Mouse (Mus musculus) Muller cell, postnatal 12 days (primary cell): Measurements from ENCODE around the gene Vsnl1.
A peak's percentile ranks its signal among the peaks of the same experiment; 100 is the strongest.

ENCODE experiments used
- DNase-seq: peaks from one replicate; pipeline ENCODE4 v3.0.0-alpha.2; 2015; ENCODE audit errors: inconsistent ontology term

The Vsnl1 gene

DNA sequence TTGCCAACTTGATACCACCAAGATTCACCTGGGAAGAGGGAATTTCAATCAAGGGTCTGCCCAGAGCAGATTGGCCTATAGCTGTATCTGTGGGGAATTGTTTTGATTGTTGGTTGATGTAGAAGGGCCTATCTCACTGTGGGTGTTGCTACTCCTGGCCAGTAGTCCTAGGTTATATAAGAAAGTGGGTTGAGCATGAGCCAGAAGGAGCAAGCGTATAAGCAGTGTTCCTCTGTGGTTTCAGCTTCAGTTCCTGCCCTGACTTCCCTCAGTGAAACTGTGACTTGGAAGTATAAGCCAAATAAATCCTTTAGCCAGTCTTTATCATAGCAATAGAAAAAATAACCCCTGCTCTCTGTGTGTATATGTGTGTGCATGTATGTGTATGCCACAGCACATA, 51.7 kb downstream of the Vsnl1 start:
- no peak for DNase-seq

DNA sequence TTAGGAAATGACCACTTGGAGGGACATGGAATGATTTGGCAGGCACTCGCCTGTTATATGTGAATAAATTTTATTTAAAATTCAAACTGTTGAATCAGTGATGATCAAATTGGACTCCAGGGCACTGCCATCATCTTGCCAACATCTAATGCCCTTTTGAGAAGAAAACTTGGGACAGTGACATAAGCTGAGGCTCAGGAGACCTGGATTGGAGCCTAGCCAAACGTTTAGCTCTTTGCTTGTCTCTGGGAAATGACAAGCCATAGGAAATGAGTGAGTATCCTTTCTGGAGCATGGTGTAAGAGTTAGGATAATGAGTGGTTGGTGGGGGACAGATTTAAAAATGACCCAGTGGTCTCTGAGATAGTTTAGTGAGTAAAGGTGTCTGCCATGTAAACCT, 57.0 kb downstream of the Vsnl1 start:
- no peak for DNase-seq

DNA sequence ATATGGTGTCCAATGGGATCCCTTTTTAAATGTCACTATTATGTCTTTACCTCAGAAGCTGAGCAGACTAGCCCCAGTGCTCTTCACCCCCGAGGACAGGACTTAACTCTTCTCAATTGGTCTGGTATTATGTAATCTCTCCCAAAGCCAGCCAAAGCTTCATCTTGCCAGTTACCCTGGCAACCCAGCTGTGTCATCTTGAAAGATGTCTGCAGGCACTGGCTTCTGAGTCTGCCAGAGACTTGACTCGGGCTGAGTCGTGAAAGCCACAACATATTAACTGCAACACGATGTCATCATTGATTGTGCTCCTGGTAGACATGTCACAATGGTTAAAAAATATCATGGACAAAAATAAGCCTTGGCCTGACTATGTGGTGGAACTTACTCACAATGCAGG, 66.4 kb downstream of the Vsnl1 start:
- peak; percentile 42 for DNase-seq

DNA sequence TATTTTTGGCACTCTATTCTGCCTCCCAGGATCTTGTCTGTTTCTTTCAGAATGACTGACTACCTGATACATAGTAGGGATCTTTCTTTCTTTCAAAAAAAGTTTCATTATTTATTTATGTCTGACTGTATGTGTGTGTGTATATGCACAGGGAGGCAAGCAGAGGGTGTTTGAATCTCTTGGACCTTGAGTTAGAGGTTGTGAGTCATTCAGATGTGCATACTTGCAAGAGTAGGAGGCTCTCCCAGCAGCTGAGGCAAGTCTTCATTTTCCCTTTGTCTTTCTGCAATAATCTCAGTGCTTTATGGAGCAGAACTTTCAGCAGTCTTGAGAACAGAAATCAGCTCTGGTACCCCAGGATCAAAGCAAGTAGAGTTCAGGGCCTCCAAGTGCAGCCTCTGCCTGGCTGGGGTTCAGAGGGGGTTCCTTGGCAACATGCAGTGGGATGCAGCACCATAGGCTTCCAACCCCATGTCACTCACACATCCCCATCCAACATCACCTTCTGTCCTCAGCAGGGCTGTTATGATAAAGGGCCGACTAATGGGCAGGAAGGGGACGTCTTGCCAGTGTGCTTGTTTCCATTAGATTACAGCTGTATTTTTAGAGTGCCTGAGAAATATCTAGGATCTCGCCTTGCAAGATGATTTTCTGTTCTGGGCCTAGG, 69.2 kb downstream of the Vsnl1 start:
- no peak for DNase-seq

DNA sequence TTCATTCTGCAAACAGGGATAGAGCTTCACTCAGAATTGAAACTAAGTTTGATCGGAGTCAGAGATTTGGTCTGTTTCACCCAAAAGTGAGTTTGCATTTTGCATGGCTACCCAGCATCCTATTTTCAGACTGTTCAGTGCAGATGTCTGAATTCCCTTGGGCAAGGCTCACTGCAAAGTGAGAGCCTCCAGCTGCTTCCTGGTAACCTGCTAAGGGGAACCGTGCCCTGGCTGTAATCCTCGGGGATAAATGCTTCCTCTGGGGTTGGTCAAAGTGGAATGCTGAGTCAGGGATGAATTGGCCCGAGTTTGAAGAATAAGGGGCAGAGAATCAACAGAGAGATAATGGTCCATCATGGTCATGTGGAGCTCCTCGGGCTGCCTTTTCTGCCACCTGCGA, 71.5 kb downstream of the Vsnl1 start:
- DNase-seq, result no peak

DNA sequence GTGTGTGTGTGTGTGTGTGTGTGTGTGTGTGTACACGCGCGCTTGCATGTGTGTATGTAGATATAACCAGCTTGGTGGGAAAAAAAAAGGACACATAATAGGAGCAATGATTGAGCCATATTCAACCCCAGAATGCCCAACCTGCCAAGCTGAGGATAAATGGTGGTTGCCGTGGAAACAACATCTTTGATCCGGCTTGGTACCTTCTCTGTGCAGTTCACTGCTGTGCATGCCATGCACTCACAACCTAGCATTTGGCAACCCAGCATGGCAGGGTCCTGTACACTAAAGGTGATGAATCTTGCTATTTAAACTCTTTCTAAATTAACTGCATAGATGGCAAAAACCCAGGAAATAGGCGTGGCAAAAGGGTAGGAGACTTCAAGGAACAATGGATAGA, 74.0 kb downstream of the Vsnl1 start:
- DNase-seq, result no peak

DNA sequence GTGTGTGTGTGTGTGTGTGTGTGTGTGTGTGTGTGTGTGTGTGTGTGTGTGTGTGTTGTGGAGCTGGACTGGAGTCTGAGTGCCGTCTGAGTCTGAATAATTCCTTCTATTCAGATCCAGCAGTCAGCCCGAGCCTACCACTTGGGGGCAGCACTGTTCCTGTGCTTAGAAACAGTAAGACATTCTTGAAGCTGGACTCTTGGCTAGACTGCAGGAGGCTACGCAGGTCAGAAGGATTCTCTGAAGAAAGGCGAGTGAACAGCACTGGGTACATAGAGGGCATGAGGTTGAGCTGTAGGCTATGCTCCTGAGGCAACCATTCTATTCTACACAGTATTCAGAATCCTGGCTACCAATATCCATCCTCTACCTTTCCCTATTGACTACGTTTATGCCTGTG, 85.5 kb downstream of the Vsnl1 start:
- DNase-seq, result peak; percentile 52

DNA sequence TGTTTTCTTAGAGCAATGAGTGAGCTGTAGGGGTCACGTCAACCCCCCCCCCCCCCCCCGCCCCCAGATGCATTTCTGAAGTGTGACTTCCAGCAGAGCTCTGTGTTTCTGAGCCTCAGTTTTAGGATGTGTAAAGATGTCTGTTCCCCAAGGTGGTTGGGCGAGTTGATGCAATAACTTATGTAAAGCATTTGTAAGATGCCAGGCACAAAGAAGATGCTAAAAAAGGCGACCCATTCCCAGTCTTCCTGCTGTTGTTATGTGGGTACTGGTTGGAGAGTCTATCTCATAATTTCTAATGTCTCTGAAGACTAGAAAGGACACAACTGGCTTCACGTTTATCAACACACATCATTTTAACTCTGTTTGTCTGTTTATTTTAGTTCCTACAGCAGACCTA, 86.5 kb downstream of the Vsnl1 start:
- no peak for DNase-seq

DNA sequence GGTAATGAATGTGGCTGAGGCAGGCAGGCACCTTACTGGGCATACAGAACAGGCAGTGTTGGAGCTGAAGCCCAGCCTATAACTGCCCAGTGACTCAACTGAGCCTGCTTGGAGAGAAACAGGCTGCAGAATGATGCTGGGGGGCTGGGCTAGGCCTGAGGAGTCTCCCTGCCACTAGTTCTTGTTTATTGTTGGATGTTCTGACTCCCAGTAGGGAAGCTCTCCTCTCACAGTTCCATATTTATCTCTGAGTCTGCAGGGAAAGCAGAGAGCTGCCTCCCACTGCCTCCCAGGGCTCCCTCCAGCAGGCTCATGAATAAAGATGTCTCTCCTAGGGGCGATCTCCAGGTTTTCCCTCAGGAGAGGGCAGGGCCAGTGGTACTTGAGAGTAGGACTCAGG, 88.0 kb downstream of the Vsnl1 start:
- DNase-seq, result no peak

DNA sequence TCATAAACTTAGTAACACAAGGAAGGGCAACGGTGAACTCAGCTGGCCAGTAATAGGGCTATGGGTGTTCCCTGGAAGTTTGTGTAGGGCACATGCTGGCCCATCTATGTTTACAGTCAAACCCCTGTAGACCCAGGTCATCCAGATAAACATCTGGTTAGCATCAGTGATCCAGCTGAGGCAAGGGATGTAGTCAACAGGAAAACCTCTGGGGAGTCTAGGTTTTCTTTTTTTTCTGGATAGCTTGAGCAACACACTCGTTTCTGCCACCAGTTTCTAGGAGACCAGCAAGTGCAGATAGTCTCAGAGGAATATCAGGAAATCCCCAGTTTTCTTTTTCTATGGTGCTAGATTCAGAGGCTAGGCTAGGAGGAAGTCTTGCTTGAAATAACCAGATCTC, 90.5 kb downstream of the Vsnl1 start:
- no peak for DNase-seq

DNA sequence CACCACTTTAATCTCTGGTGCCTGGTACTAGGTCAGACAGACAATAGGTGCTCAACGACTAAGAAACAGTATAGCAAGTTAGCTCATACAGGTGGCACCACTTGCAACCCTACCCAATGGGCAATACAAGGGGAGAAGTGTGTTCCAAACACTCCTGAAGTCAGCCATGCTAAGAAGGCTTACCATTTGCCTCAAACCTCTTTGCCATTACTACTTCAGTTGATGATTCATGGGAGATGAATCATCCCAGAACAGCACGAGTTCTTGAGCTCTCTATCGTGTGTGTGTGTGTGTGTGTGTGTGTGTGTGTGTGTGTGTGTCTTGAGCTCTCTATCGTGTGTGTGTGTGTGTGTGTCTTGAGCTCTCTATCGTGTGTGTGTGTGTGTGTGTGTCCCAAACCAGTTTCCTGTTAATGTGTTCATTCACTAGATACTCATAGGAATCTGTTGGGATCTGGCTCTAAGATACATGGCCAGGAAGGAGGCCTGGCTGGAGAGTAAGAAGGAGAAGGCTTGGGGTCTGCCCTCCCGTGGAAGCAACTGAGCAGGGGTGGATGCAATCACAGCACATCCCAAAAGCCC, 94.3 kb downstream of the Vsnl1 start:
- no peak for DNase-seq

DNA sequence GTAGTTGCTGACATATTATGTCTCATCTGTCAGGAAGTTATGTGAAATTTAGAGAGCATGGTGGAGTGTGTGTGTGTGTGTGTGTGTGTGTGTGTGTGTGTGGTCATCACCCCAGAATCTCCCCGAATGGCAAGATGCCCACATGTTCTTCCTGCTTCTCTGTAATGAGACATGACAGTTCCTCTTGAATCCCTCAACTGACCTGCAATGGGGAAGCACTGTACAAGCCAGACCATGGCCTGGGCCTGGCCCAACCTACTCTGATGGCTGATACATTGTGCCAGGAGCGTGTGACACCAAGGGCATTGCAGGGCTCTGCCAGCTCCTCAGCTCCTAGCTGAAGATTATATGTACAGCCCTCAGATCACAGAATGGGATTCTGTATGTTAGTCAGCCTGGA, 98.2 kb downstream of the Vsnl1 start:
- no peak for DNase-seq

DNA sequence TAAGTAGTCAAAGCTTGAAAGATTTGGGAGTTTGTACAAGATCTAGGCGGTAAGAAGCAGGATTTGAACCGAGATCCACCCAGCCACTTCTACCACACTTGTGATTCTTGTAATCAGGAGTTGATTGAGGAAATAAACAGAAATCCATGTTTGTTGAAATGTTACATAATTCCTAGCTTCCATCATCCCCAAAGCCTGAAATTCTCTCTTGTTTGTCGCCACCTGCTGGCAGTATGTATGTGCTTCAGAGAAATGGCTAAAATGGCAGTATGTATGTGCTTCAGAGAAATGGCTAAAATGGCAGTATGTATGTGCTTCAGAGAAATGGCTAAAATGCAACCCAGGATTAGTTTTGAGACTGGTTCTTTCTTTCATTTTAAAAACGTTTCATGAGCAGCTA, 99.6 kb downstream of the Vsnl1 start:
- peak; percentile 53 for DNase-seq

DNA sequence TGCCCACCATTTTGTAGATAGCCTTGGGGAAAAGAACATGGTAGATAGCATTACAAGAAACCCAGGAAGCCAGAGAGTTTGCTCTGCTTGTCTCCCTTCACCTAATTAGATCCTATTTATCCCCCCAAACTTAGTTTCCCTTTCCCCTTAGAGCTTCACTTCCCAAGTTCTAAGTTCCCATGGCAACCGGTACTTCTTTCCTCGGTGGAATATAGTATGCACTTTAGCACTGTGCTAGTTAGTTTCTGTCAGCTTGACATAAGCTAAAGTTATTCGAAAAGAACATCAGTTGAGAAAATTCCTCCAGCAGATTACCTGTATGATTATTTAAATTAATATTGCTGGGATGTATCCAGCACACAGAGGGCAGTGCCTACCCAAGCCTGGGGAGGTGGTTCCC, 109.9 kb downstream of the Vsnl1 start:
- no peak for DNase-seq

DNA sequence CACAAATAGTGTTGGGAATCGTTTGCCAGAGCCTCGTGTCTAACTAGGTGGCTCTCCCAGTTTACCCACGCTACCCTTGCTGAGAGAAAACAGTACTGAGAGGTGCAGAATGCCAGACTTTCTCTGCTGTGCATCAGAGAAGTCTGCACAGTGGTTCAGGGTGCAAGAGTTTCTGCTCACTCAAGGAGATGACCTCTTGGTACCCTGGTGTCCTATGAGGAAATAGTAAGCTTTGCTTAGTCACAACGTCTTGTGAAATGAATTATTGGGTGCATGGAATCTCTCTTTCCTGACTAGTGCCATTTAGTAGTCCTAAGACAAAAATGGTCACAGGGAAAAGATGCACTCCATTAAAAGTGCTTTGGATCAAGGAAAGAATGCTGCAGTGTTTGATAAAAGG, 111.9 kb downstream of the Vsnl1 start:
- DNase-seq, result no peak

DNA sequence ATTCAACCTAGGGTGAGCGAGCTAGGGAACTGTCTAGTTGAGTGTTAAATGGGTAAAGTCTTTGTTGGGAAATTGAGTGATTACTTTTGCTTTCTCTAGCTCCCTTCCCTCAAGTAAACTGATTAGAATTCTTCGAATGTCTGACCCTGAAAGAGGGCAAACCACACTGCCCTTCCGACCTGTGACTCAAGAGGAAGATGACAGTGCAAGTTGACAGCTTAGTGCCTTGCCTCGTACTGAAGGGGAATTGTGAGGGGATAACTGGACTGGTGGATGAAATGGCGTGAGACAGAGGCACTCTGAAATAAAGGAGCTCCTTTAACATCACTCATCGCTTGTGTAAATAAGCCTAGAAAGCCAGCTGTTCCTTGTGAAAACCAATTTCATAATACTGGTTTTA, 118.7 kb downstream of the Vsnl1 start:
- peak; percentile 87 for DNase-seq

DNA sequence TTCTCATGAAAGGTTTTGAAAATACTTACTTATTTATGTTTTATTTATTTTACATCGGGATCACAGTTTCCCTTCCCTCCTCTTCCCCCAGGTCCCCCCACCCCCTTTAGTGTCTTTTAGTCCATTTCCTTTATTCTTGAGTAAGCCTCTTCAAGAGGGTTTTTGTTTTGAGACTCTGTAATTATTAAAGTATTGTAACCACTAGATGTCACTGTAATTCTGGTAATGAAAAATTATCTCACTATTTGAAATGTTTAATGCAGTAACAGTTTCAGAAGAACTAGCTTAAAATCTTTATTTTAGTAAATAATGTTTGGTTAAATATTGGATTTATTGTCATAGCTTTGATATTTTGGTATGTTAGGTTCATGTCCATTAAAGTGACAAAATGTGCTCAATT, 122.6 kb downstream of the Vsnl1 start:
- no peak for DNase-seq

DNA sequence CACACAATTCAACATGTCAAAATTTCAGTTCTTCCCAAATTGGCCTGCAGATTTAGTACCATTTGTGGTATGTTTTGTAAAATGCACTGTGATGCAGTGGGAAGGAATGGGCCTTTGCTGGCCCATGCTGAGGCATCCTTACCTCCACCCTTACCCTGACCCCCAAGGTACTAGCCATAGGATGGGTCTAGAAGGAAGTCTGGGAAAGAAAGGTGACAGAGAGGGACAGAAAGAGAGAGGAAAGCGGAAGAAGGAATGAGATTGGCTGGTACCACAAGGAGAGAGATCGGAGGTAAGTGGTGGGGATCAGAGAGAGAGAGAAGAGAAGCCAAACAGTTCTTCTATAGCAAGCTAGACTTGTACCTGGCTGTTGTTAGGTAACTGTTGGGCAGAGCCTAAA, 125.3 kb downstream of the Vsnl1 start:
- DNase-seq, result no peak

DNA sequence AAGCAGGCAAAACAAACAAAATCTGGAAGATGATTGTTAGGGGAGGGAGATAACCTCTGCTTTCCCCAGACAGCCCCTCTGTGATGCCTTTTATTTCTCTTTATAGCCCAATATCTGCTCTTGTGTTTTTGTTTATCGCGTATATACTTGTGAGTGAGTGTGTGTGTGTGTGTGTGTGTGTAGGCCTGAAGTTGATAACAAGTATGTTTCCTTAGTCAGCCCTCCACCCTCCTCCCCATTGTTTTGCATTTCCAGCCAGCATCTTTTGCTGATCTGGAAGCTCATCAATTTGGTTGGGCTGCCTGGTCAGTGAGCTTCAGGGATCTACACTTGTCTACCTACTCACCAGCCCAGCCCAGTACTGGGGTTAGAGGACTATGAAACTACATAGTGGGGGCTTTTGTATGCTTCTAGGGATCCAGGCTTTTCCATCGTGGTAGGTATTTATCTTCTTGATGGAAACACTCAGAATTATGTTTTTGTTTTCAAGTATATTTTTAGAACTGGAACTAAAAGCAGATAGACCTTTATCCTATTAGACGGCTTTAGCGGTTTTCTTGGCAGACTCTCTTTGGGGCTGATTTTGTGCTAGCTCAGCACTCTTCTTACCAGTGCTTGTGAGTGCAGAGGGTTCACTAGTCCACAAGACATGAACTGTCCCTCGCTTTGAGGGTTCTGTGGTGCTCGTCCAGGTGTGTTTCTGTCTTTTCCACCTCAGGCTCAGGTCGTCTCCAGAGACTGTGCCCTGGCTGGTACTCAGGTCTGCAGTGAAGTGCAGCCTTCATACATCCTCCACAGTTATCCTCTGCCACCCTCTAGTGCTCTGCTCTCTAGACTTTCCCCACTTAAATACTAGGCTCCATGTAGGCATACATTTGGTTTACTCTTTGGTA, 129.4 kb downstream of the Vsnl1 start:
- DNase-seq, result no peak

DNA sequence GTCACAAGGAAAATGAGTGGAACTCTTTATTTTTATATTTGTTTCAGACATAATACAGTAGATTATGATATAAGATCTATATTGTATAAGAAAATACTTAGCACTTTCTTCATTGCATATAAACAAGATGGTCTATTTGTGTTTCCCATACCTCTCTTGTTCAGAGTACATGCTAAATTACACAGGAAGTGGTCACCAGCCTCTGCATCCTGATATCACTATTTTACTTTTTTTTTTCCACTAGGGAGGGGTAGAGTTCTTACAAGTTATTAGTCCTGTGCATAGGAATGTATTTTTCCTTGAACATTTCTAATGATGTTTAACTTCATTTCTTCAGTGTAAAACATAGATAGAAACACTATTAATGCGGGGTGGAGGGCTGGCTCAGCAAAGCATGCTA, 135.6 kb downstream of the Vsnl1 start:
- DNase-seq, result no peak

DNA sequence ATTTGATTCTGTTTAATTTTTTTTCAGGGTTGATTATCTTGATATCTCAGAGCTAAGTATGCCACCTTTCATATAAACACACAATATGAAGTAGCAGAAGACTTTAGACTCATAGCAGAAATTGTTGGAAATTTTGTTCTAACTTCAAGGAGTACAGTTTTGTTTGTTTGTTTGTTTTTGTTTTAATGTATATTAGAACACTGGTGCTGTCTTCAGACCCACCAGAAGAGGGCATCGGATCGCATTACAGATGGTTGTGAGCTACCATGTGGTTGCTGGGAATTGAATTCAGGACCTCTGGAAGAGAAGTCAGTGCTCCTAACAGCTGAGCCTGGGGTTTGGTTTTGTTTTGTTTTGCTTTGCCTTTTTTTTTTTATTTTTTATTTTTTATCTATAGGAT, 150.0 kb downstream of the Vsnl1 start:
- no peak for DNase-seq

DNA sequence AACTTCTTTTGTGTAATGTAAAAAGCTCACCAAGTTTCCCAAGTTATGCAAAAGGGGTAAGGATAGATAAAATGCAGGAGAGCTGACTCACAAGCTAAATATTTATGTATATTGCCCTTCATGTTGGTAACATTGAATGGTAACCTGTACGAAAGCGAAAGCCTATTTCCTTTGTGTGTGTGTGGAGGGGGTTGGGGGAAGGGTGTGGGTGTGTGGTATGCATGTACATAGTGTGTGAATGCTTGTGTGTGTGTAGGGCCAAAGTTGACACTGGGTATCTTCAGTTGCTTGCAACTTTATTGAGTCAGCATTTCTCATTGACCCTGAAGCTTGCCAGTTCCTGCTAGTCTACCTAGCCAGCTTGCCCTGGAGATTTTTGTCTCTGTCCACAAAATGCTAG, 154.8 kb downstream of the Vsnl1 start:
- DNase-seq, result no peak

DNA sequence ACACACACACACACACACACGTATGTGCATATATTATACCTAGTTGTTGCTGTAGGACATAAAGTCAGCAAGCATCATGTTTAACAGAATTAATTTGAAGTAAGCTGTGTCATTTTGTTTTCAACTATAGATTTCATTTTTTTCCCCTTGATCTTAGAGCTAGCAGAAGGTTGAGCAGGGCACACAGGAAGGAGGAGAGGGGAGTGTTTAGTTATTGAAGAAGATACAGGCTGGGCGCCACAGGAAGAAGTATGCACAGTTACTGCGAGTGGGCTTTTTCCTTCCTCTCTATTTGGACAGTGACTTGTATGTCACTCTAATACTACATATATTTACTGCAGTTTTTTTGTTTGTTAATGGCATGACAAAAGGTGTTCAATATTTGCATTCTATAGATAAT, 156.5 kb downstream of the Vsnl1 start:
- DNase-seq, result no peak
